Mouse (Mus musculus) macrophage (primary cell): Measurements from ENCODE around the gene Sephs2. TPM values are rescaled to one million over a fixed set of nuclear protein-coding genes. Genes with fewer than 3 reads are reported as not detected.

Experiments
- H3K27ac ChIP-seq: fragments of 350-480 bp; formaldehyde crosslinking; 2 replicates; pipeline ENCODE4 v1.9.0; 2021
- H3K36me3 ChIP-seq: fragments of 350-480 bp; formaldehyde crosslinking; 2 replicates; pipeline ENCODE4 v1.9.0; 2021; ENCODE audit errors: inconsistent target
- H3K4me3 ChIP-seq: fragments of 350-480 bp; formaldehyde crosslinking; 2 replicates; pipeline ENCODE4 v1.9.0; 2021; ENCODE audit errors: inconsistent target
- H3K79me2 ChIP-seq: fragments of 350-480 bp; formaldehyde crosslinking; 2 replicates; pipeline ENCODE4 v1.9.0; 2021; ENCODE audit errors: inconsistent target
- WGBS: methylation state at CpG from one replicate; pipeline ENCODE4 v1.1.7; 2026; ENCODE audit warnings: inconsistent platforms; ENCODE audit not compliant: missing documents; 5-methylcytosine and 5-hydroxymethylcytosine counted together
- polyA plus RNA-seq: library from polyadenylated mRNA; stranded (reverse); fragments of 250-400 nt; gene quantifications from 3 replicates; pipeline ENCODE4 v1.2.4, GENCODE M21; 2018; ENCODE audit warnings: inconsistent platforms

Sephs2 gene
- polyA plus RNA-seq, 1 experiment from 2014 or later, result 19.7 TPM

GRCm38 (mm10) chr7:127282190-127282589 is 8.3 kb upstream of the Sephs2 start:
- H3K79me2 ChIP-seq, result no peaks in the 10 kb centered on the region
- H3K4me3 ChIP-seq, result no peak overlapping the region
- WGBS, result 56% methylated on average over 2 of the region's 2 CpGs
- no peak overlapping the region for H3K27ac ChIP-seq
- no peaks in the 10 kb centered on the region for H3K36me3 ChIP-seq

- Histone ChIP-seq H3K36me3 (no peaks in the 10 kb centered on the region), H3K27ac (no peak overlapping the region), H3K4me3 (no peak overlapping the region), H3K79me2 (no peaks in the 10 kb centered on the region)
- WGBS, result 13% methylated on average over 4 of the region's 4 CpGs
Measured at GRCm38 (mm10) chr7:127281114-127281513, 7.3 kb upstream of the Sephs2 start.

- H3K36me3 ChIP-seq, result no peaks in the 10 kb centered on the region
- no peak overlapping the region for H3K4me3 ChIP-seq
- H3K27ac ChIP-seq, result no peak overlapping the region
- WGBS, result 93% methylated on average over 3 of the region's 3 CpGs
- H3K79me2 ChIP-seq, result no peaks in the 10 kb centered on the region
Measured at GRCm38 (mm10) chr7:127280092-127280491, 6.2 kb upstream of the Sephs2 start.

- H3K36me3 ChIP-seq, result no peaks in the 10 kb centered on the region
- no peak overlapping the region for H3K4me3 ChIP-seq
- 15% methylated on average over 8 of the region's 8 CpGs for whole genome bisulfite sequencing
- H3K27ac ChIP-seq, result no peak overlapping the region
- peaks cover 3% of the 10 kb centered on the region for H3K79me2 ChIP-seq
Measured at GRCm38 (mm10) chr7:127278311-127278710, 4.5 kb upstream of the Sephs2 start.

- H3K36me3 ChIP-seq, result no peaks in the 10 kb centered on the region
- H3K27ac ChIP-seq, result no peak overlapping the region
- no peak overlapping the region for H3K4me3 ChIP-seq
- 95% methylated on average over 5 of the region's 5 CpGs for WGBS
- peaks cover 21% of the 10 kb centered on the region for H3K79me2 ChIP-seq
Measured at GRCm38 (mm10) chr7:127276519-127276961, 2.7 kb upstream of the Sephs2 start.

- Histone ChIP-seq H3K4me3 (peak overlapping the region; percentile 48), H3K36me3 (no peaks in the 10 kb centered on the region), H3K79me2 (peaks cover 23% of the 10 kb centered on the region), H3K27ac (peak overlapping the region; percentile 38)
- WGBS, result 14% methylated on average over 49 of the region's 50 CpGs
Measured at GRCm38 (mm10) chr7:127273118-127273923, 534 bp downstream of the Sephs2 start.

GRCm38 (mm10) chr7:127272566-127272965 is 1.3 kb downstream of the Sephs2 start:
- 95% methylated on average over 15 of the region's 15 CpGs for WGBS
- H3K79me2 ChIP-seq, result peaks cover 23% of the 10 kb centered on the region
- no peak overlapping the region; the same call in 1 of the 2 replicates for H3K27ac ChIP-seq
- H3K36me3 ChIP-seq, result no peaks in the 10 kb centered on the region
- H3K4me3 ChIP-seq, result no peak overlapping the region

- Histone ChIP-seq H3K27ac (peak overlapping the region; percentile 63), H3K36me3 (no peaks in the 10 kb centered on the region), H3K79me2 (peaks cover 23% of the 10 kb centered on the region), H3K4me3 (no peak overlapping the region)
- WGBS, result 88% methylated on average over 4 of the region's 4 CpGs
Measured at GRCm38 (mm10) chr7:127271093-127271492, 2.8 kb downstream of the Sephs2 start.

- no peak overlapping the region for H3K4me3 ChIP-seq
- H3K27ac ChIP-seq, result peak overlapping the region; percentile 63
Measured at GRCm38 (mm10) chr7:127270666-127271065, 3.2 kb downstream of the Sephs2 start.

GRCm38 (mm10) chr7:127270256-127270655 is 3.6 kb downstream of the Sephs2 start:
- Histone ChIP-seq H3K36me3 (no peaks in the 10 kb centered on the region), H3K4me3 (no peak overlapping the region), H3K79me2 (peaks cover 23% of the 10 kb centered on the region), H3K27ac (peak overlapping the region; percentile 63)
- WGBS, result 4% methylated on average over 2 of the region's 2 CpGs

More at GRCm38 (mm10) chr7:127270666-127271065, 3.2 kb downstream of the Sephs2 start:
- H3K36me3 ChIP-seq, result no peaks in the 10 kb centered on the region
- peaks cover 23% of the 10 kb centered on the region for H3K79me2 ChIP-seq
- WGBS, result 68% methylated on average over 5 of the region's 5 CpGs

GRCm38 (mm10) chr7:127263526-127263925 is 10.3 kb downstream of the Sephs2 start:
- H3K27ac ChIP-seq, result no peak overlapping the region
- 93% methylated on average over 2 of the region's 3 CpGs for WGBS

GRCm38 (mm10) chr7:127262218-127262961 is 11.5 kb downstream of the Sephs2 start:
- H3K36me3 ChIP-seq, result no peaks in the 10 kb centered on the region
- H3K4me3 ChIP-seq, result no peak overlapping the region
- no peak overlapping the region for H3K27ac ChIP-seq
- H3K79me2 ChIP-seq, result no peaks in the 10 kb centered on the region
- 93% methylated on average over 10 of the region's 10 CpGs for WGBS

More at GRCm38 (mm10) chr7:127263526-127263925, 10.3 kb downstream of the Sephs2 start:
- no peaks in the 10 kb centered on the region for H3K79me2 ChIP-seq
- H3K4me3 ChIP-seq, result no peak overlapping the region
- H3K36me3 ChIP-seq, result no peaks in the 10 kb centered on the region

- peak within 1 kb of the TSS; percentile 72 for H3K4me3 ChIP-seq
- WGBS, result 1% methylated on average over 50 of the region's 50 CpGs
- no peaks in the 10 kb centered on the region for H3K36me3 ChIP-seq
- no peaks in the 10 kb centered on the region for H3K79me2 ChIP-seq
- H3K27ac ChIP-seq, result 0 out of 2 replicates have a peak within 1 kb of the TSS, but pooled peaks have one; percentile 2
Measured at GRCm38 (mm10) chr7:127260309-127261111, 13.3 kb downstream of the Sephs2 start, which contains the start of gene Dctpp1. Gene Dctpp1, minus strand, starts transcription at chr7:127260709.

GRCm38 (mm10) chr7:127259186-127259905 is 14.5 kb downstream of the Sephs2 start:
- 82% methylated on average over 8 of the region's 8 CpGs for WGBS
- Histone ChIP-seq H3K4me3 (no peak overlapping the region), H3K27ac (no peak overlapping the region), H3K79me2 (no peaks in the 10 kb centered on the region), H3K36me3 (no peaks in the 10 kb centered on the region)
